Comparison of ENCODE assay signal across 10 mouse cellular contexts in the genomic region with DNA sequence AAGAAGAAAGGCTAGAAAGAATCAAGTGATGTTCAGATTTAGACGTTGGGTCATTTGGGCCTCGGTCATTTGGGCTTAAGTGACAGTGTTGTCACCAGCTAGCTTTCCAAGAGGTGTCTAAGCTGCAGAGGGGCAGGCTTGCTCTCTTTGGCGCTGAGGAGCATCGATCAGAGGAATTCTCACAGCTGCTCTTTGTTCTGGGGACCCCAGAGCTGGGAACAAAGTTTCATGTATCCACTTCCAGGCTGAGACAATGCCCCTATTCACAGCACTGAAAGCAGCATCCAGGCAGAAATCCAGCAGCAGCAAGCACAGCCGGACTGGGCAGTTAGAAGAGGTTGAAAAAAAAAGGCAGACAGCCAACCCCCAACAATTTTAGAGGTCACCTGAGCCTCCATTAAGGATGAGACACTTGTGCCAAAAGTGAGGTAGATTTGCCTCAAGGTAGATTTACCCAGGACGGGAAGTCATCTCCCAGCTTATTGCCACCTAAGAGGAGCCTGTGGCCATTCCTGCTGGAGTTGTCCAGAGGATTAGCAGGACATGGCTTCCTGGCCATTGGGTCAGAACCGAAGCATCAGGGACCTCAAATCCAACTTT.
DNase-seq lines count a peak whose midpoint lies in the region; ATAC-seq and TF ChIP-seq lines count a peak whose summit lies in the region.
"Had no signal": no experiment of that assay in that cellular context is flagged by ENCODE, and none has a peak within 500 bp of the region (broad histone marks: within the 10 kb centered on the region; RNA-seq: fewer than 3 reads in every experiment).

No protein-coding gene starts in this region.

- no peak overlapping the region for H3K4me3 ChIP-seq in lung, embryonic 15.5 days
- no peak overlapping the region for H3K4me3 ChIP-seq in forebrain, embryonic 14.5 days (ENCODE audit: low read depth, low read length)
- H3K4me3 ChIP-seq in left cerebral cortex, adult 2 months: no peak overlapping the region
- no peak overlapping the region for H3K4me3 ChIP-seq in olfactory bulb, adult 2 months (ENCODE audit: insufficient read depth, low read depth, low read length)
- H3K4me3 ChIP-seq: myocyte had no signal

- no peaks in the 10 kb centered on the region for H3K9me3 ChIP-seq in lung, embryonic 15.5 days
- H3K9me3 ChIP-seq in forebrain, embryonic 14.5 days (replicated peaks; ENCODE audit: control insufficient read depth, low read length): no peaks in the 10 kb centered on the region

- DNase-seq in lung, postnatal 36 days: no peak
- DNase-seq in forebrain, embryonic 14.5 days (ENCODE audit: low spot score): peak; percentile 76
- DNase-seq in left cerebral cortex, adult 2 months (ENCODE audit: extremely low spot score in 1 of 2, low spot score in 2 of 2): peak in 1 of 2 experiments; percentile 46
- no peak for DNase-seq in gastrocnemius, postnatal 36 days
- DNase-seq in ovary, postnatal 36 days (ENCODE audit: low spot score): no peak
- no peak for DNase-seq in cerebellum, adult 11 months
- DNase-seq: kidney, postnatal 10 days had no signal

- TF ChIP-seq POLR2A in olfactory bulb, adult 2 months (IDR thresholded peaks at IDR 0.05; ENCODE audit: insufficient read depth, low read depth, low read length): no peak

- peak overlapping the region; percentile 65 for H3K27ac ChIP-seq in lung, embryonic 15.5 days
- H3K27ac ChIP-seq in forebrain, embryonic 14.5 days (ENCODE audit: low read depth, low read length): no peak overlapping the region
- H3K27ac ChIP-seq in left cerebral cortex, adult 2 months: peak overlapping the region; percentile 57
- peak overlapping the region; percentile 53; the same call in 1 of the 2 replicates for H3K27ac ChIP-seq in olfactory bulb, adult 2 months (ENCODE audit: insufficient read depth, low read depth, low read length)

- no peak overlapping the region for H3K9ac ChIP-seq in lung, embryonic 15.5 days
- peak overlapping the region; percentile 29; the same call in 1 of the 2 replicates for H3K9ac ChIP-seq in forebrain, embryonic 14.5 days (ENCODE audit: low read length)

- H3K36me3 ChIP-seq in lung, embryonic 15.5 days: no peaks in the 10 kb centered on the region
- no peaks in the 10 kb centered on the region for H3K36me3 ChIP-seq in forebrain, embryonic 14.5 days (ENCODE audit: control insufficient read depth, insufficient read depth, low read length)

- intact Hi-C loops in left cerebral cortex, adult 2 months (cut with DNase I): no loop called here
- intact Hi-C loops in gastrocnemius, postnatal 36 days (cut with DNase I): no loop called here

- no peak for TF ChIP-seq CTCF in left cerebral cortex, adult 2 months (IDR thresholded peaks at IDR 0.05)
- no peak for TF ChIP-seq CTCF in olfactory bulb, adult 2 months (IDR thresholded peaks at IDR 0.05; ENCODE audit: insufficient read depth, low read depth, low read length)

- no peaks in the 10 kb centered on the region for H3K4me1 ChIP-seq in lung, embryonic 15.5 days
- H3K4me1 ChIP-seq in forebrain, embryonic 14.5 days (ENCODE audit: control insufficient read depth, insufficient read depth, low read length): peaks cover 8% of the 10 kb centered on the region; the same call in 1 of the 2 replicates
- peaks cover 5% of the 10 kb centered on the region; the same call in 1 of the 2 replicates for H3K4me1 ChIP-seq in olfactory bulb, adult 2 months (ENCODE audit: control insufficient read depth, insufficient read depth, low read length)

- no peaks in the 10 kb centered on the region for H3K27me3 ChIP-seq in lung, embryonic 15.5 days
- H3K27me3 ChIP-seq in forebrain, embryonic 14.5 days (replicated peaks; ENCODE audit: control insufficient read depth, insufficient read depth, low read length): no peaks in the 10 kb centered on the region

- no peak for ATAC-seq in lung, embryonic 15.5 days (ENCODE audit: borderline replicate concordance, extremely low read depth, low FRiP score, low TSS enrichment)
- peak; percentile 46 for ATAC-seq in forebrain, embryonic 14.5 days

- H3K4me2 ChIP-seq in lung, embryonic 15.5 days: peak overlapping the region; percentile 6; the same call in 1 of the 2 replicates
- H3K4me2 ChIP-seq in forebrain, embryonic 14.5 days (ENCODE audit: low read length): peak overlapping the region; percentile 30; the same call in 1 of the 2 replicates

- 45% methylated on average over 7 of the region's 7 CpGs for WGBS in lung, embryonic 15.5 days
- 19% methylated on average over 7 of the region's 7 CpGs for WGBS in forebrain, embryonic 14.5 days
- WGBS in olfactory bulb, adult 2 months: 52% methylated on average over 7 of the region's 7 CpGs
